Mouse (Mus musculus) ES-Bruce4 (cell line): ENCODE measurements around the gene Stk32c.

Source experiments
- CTCF ChIP-seq: IDR thresholded peaks from one replicate; pipeline ENCODE4 v1.8.1; 2011; ENCODE audit warnings: low read depth, low read length
- EP300 ChIP-seq: IDR thresholded peaks from 2 replicates; pipeline ENCODE4 v1.6.1; 2011; ENCODE audit warnings: low read depth, low read length; ENCODE audit not compliant: insufficient read depth
- POLR2A ChIP-seq: IDR thresholded peaks from one replicate; pipeline ENCODE4 v1.8.1; 2011; ENCODE audit warnings: low read length; ENCODE audit not compliant: insufficient read depth

DNA sequence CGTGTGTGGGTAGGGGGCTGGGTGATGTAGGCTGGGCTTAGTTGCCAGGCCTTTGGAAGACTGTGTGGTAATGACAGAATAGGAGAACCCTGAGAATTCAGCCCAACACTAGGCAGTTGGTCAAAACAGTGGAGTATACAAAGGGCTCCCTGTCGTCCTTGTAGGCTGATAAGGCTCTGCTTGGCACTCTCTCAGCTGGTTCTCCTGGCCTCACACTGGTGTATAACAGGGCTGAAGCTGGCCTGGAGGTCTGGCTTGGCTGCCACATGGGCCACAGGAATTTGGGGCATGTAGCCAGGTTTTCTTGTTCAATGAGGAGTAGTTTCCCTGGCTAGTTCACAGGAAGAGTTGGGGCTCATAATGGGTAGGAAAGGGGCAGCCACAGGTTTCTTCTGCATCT is 125.3 kb downstream of the Stk32c start:
- no peak for TF ChIP-seq POLR2A
- no peak for TF ChIP-seq CTCF
- TF ChIP-seq EP300 = no peak
